Mouse (Mus musculus): ENCODE data around the gene Atad1.

Atad1 gene

DNA sequence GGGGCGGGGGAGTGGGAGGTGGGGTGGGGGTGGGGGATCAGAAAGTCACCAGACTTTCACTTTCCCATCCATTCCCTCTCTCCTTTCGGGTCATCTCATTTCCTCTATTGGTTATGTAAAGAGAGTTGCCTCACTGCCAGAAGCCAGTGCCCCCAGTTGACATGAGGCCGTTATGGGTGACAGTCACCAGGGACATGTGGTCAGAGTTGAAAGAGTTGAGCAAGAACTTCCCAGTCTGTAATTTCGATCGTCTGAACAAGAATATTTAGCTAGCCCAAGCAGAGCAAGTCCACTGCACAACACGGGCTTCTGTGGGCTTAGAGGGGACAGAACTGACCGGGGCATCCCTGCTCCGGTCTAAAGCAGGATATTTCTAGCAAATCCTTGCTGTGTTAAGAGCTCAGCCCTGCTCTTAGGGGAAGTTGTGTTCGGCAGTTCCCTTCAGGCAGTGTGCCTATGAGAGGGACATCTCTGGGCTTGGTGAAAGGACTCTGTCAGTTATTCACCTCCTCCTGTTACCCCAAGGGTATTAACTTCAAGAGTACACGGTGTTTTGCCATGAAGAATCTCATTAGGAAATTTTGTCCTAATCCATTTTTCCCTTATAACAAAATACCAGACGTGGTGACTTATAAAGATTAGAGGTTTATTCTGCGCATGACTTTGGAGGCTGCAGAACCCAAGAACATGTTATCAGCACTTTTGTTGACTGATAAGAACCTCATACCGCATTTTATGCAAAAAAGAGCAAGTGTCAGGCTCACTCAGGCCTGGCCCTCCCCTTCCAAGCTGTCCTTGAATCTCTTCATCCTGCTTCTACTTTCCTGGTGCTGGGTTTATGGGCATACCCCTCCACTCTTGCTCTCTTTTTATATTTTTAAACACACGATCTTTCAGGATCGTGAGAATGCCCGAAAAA lies 102.0 kb downstream of the Atad1 start:
- in situ Hi-C loops (cut with MboI; ENCODE audit: unreplicated experiment in 2 of 2), result no loop called here

DNA sequence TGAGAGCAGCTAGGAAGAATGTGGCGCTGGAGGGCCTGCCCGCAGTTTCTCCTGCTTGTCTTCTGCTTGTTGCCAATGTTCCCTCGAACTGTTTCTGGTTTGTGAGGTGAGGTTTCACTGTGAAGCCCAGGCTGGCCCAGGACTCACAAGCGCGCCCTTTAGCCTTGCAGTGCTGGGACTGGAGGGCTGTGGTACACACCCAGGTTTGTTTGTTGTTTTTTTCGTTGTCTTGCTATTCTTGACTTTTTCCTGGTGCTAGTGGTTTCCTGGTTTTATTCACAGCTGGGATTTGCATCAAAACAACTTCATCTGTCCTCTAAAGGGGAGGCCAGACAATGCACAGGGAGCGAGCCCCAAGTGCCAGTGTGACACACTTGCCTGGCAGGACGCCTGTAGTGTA lies 104.7 kb downstream of the Atad1 start:
- in situ Hi-C loops (cut with MboI; ENCODE audit: unreplicated experiment in 2 of 2), result no loop called here

DNA sequence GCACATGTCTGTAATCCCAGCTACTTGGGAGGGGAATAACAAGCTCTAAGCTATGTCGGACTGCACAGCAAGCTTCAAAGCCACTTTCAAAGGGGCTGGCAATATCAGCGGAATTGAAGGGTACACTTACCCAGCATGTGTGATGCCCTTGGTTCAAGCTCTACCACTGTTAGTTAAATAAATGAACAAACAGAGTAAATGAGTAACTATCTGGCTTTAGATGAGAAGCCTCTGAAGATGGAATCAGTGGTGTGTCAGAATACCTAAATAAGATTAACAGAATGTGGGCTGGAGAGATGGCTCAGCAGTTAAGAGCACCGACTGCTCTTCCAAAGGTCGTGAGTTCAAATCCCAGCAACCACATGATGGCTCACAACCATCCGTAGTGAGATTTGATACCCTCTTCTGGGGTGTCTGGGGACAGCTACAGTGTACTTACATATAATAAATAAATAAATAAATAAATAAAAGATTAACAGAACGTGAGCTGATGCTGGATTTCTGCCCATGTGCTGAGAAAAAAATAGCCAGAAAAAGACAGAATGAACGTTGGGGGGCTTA lies 110.9 kb downstream of the Atad1 start:
- in situ Hi-C loops (cut with MboI; ENCODE audit: unreplicated experiment in 2 of 2), result no loop called here

DNA sequence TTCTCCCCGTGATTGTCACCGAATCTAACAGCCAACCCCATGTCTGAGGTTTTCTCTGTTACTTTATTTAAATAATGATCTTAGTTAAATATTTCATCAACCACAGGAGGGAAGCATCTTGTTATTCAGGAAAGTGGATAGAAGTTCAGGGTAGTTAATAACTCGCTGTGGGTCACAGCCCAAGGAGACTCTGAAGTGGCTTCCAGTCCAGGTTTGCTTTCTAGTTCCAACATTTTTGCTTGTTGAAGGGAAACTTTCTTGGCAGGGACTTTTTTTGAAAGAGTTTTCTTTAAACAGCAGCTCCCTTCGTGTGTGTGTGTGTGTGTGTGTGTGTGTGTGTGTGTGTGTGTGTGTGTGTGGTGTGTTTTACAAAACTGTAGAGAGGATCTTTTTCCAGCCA lies 112.0 kb downstream of the Atad1 start:
- in situ Hi-C loops (cut with MboI; ENCODE audit: unreplicated experiment in 2 of 2), result no loop called here

DNA sequence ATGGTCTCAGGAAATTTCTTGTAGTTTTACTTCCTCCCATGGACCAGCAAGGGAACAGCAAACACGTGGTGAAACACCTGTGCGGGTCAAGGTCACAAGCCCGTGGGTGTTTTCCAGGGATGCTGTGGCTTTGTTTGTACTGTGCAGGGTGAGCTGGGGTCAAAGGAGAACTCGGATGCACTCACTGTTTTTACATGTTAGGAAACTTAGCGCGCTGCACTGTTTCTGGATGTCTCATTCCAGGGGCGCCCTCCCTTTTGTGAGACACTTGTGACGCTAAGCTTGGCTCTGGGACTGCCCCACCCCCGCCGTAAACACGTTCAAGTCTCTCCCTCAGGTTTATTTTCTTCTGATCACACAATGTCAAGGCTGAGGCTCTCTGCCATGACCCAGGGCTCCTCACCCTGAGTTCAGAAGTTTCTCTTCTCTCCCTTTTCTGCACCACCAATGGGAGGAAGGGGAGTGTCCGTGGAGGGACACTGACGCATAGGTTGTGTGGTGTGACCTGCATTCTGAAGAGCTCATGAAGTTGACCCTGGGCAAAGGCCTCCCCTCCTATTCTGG lies 112.7 kb downstream of the Atad1 start:
- in situ Hi-C loops (cut with MboI; ENCODE audit: unreplicated experiment in 2 of 2), result no loop called here

DNA sequence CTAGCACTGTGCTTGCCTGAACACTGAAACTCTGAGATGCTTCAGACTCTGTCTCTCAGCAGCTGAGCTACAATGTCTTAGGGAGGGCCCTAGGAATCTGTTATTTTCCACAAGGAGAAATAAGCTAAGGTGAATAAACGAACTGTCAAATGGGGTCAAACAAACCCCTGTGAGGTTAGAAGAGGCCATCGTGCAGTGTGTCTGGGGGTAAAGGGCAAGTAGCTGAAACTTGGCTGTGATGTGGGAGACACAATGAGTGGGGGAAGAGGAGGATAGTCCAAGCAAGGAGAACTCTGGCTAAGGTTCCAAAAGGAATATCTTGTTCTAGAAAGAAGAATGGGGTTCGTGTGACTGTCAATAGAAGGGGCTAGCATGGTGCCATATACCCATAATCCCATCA lies 117.4 kb downstream of the Atad1 start:
- in situ Hi-C loops (cut with MboI; ENCODE audit: unreplicated experiment in 2 of 2), result no loop called here
